Mouse (Mus musculus) urinary bladder, adult 2 months (tissue): ENCODE measurements around the gene Rab44. TPM values are rescaled to one million over a fixed set of nuclear protein-coding genes. Genes with fewer than 3 reads are reported as not detected.
A peak's percentile ranks its signal among the peaks of the same experiment; 100 is the strongest.
"Not testable (repeated sequence)": the region's sequence is repeated elsewhere in the genome, so short reads cannot be mapped to it uniquely, and the experiment has no call there.

ENCODE experiments used
- DNase-seq: peaks from one replicate; pipeline ENCODE4 v3.0.0; 2022; ENCODE audit warnings: low spot score
- polyA plus RNA-seq: library from polyadenylated mRNA; depleted of rRNA; stranded (reverse); fragments of >200 nt; gene quantifications from 2 replicates; pipeline ENCODE4 v1.2.3, GENCODE M21; 2012

Gene Rab44
- polyA plus RNA-seq, 1 experiment: 1.9 TPM

DNA sequence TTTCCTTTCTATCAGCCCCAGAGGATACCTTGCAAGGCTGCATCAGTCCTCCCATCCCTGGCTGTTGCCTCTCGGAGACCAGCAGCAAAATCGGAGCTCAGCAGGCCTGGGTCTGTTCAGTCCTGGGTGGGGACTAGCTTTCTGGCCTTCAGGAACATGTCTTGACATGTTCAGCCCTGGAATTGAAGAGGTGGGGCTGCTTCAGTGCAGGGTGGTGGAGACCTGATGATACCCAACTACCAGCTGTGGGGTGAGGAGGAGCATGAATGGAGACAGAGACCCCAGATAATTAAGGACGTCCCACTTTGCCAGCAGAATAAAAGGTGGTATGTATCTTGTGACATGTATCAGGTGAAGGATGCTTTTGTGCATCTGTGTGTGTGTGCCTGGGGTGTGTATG lies 23.2 kb upstream of the Rab44 start, which contains the start of gene Cdkn1a:
Gene Cdkn1a, plus strand, starts transcription at position 201 of the 400 bp plus-strand sequence.
- DNase-seq: peak; percentile 20

DNA sequence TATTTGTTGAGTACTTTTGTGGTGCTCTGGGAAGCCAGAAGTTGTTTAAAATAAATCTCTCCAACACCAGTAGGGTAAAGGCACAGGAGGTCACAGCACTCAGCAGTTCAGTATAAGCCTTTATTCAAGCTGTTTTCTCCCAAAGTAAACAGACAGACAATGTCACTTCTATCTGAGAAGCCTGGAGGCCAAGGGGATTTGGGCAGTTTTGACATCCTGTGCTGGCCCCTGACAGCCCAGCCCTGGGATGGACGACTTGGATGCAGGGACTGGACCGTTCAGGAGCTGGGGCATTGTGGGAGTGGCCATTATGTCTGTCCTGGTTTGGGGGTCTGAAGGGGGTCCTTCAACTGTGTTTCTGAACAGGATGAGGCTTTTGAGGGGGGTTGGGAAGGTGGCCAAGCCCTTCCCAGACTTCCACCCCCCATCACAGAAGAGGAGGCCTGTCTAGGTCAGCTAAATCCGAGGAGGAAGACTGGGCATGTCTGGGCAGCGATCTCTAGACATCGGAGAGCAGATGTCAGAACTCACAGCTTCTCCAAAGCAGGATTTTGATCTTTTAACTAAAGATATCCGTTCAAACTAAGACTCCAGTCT lies 22.5 kb upstream of the Rab44 start:
- DNase-seq: peak; percentile 18

DNA sequence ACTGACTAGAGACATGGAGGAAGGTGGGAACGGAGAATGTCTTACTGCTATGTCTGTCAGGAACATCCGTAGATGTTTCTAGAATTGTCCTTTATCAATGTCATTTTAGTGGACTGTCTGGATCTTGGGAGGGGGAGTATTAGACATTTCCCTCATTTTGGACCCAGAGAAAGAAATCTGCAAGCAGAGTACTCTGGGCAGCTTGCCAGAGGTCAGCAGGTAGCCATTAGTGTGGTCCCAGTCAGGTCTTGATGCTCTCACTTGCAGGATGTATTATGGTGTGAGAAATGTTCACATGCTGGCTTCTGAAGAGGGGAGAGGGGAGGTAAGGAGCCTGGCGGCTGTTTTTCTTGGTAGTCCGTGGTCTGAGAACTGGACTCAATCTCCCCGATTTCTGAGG lies 21.4 kb upstream of the Rab44 start:
- DNase-seq: peak; percentile 10

DNA sequence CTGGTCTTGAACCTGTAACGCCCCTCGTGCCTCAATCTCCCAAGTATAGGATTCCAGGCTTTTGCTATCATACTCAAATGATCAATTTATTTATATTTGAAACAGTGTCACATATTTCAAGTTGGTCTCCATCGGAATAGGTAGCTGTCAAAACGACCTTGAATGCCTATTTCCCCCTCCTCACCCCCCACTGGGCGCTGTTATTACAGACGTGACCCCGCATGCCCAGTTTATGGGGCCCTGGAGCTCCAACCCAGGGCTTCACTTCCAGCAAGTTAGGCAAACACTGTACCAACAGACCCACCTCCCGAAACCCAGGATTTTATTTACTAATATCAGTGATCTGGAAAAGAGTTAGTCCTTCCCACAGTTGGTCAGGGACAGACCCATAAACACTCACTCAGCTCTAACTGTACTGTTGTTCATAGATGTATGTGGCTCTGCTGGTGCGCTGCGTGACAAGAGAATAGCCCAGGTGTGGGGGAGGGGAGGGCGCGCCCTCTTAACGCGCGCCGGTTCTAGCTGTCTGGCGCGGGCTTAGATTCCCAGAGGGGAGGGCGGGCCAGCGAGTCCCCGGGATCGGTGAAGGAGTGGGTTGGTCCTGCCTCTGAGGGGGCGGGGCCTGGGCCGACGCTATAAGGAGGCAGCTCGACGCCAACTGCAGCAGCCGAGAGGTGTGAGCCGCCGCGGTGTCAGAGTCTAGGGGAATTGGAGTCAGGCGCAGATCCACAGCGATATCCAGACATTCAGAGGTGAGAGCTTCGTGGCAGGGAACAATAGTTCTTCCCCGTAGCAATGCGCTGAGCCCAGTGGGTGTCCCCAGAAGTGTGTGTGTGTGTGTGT lies 20.6 kb upstream of the Rab44 start:
- DNase-seq: peak; percentile 94

DNA sequence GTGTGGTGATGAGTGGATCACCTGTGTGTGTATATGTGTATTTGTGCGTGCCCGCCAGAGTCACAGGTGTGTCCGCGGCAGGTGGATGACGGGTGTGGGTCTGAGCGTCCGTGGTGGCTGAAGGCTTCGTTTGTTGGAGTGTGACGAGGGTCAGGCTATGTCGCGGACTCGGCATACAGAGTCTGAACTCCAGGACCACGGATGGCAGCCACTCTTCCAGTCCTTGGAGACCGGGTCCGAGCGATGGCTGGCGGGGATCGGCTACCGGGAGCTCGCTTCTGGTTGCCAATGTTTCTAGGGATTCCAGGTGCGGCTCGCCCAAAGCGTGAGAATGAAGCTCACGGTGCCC lies 20.0 kb upstream of the Rab44 start:
- no peak for DNase-seq

DNA sequence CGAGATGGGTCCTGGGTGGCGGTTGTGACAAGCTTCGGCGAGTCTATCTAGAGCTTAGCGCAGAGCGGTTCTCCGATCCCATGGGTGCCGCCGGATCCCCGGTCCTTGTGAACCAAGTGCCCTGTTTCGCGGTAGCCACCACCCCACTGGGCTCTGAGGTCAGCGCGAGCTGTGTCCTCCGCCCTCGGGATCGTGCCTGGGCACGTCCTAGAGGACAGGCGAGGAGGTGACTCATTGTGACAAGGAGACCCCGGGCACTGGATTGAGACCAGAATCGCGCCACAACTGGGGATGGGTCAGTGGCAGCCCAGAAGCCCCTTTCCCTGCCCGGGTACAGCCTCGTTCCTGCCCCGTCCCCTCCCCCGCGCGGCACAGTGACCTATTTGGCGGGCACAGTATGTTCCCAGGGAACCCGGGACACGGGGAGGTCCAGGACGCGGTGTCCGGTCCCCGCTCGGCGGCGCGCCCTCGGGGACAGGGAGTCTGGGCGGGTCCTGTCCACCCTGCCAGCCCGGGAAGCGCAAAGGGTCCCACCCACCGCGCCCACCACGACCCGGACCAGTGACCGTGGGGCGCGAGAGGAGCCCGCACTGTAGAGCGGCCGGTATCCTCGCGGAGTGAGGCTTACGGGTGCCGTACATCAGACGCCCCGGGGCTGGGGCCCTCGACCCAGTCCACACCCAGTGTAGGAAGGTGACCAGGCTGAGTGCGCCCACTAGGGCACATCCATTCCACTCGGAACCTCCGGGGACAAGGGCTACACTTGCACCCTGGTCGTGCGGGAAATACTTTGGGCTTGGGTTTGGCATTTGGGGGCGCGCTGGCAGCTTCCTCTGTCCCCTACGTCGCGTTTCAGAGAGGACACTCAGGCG lies 19.4 kb upstream of the Rab44 start:
- peak; percentile 70 for DNase-seq

DNA sequence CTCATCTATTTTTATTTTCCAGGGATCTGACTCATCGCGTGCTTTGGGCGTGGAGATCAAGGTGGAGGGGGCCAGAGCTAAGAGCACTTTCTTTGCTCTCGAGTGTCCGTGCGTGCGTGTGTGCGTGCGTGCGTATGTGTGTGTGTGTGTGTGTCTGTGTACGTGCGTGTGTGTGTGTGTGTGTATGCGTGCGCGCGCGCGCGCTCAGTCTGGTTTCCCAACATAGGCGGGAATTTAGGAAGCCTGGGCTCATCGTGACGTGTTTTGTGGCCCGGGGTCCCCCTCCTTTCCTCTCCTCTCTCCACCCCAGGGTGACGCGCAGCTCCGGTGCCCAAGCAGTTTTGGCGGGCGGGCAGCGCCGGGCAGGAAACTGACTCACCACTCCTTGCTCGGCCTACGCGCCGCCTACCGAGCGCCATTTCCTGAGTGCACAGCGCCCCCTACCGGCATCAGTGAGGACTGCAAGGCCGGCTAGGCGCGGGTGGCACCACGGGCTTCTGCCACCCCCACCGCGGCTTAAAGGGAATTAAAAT lies 18.7 kb upstream of the Rab44 start:
- DNase-seq: peak; percentile 99

DNA sequence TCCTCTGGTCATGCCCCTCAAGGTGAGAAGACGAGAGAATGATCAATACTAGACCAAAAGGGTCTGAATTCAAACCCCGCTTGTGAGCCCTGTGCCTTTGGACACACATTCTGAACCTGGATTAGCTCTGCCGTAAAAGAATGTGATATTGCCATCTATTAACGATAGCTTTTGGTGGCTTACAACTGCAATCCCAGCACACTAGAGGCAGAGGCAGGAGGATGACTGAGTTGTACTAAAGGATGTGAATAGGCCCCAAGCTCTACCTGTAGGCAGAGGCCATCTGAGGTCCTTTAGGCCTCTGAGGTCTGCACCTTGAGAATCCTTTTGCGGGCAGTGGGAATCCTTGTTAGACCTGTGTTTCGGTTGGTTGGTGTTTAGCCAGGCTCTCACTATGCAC lies 17.7 kb upstream of the Rab44 start:
- DNase-seq: peak; percentile 13

DNA sequence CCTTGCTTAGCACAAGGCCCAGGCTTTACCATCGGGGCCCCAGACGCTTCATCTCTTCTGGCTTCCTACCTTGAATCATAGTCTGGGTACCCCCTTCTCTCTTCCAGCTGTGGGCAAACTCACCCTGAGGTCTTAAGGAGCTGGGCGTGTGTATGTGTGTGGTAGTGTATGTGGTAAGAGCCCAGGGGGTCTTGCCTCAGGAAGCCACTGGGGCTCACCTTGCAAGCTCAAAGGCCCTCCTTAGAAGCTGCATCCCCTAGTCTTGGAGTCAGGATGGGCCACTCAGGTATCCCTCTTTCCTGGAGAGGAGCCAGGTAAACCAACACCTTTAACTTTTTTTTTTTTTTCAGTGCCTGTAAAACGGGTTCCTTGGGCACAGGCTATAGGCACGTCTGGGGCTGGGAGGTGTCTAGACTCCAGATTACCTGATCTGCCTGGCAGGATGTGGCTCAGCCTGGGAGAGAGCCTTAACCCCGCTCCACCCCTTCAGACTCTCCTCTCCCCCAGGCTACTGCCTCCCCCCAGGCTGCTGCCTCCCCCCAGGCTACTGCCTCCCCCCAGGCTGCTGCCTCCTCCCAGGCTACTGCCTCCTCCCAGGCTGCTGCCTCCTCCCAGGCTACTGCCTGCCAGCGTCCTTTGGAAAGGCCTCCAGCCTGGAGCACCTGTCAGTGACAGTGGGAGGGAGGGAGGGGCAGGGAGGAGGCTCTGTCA lies 16.9 kb upstream of the Rab44 start:
- DNase-seq: peak; percentile 30

DNA sequence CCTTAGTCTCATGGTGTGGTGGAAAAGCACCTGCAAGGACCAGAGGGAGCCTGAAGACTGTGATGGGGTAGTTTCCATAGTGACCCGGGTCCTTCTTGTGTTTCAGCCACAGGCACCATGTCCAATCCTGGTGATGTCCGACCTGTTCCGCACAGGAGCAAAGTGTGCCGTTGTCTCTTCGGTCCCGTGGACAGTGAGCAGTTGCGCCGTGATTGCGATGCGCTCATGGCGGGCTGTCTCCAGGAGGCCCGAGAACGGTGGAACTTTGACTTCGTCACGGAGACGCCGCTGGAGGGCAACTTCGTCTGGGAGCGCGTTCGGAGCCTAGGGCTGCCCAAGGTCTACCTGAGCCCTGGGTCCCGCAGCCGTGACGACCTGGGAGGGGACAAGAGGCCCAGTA lies 15.7 kb upstream of the Rab44 start:
- DNase-seq: peak; percentile 19

DNA sequence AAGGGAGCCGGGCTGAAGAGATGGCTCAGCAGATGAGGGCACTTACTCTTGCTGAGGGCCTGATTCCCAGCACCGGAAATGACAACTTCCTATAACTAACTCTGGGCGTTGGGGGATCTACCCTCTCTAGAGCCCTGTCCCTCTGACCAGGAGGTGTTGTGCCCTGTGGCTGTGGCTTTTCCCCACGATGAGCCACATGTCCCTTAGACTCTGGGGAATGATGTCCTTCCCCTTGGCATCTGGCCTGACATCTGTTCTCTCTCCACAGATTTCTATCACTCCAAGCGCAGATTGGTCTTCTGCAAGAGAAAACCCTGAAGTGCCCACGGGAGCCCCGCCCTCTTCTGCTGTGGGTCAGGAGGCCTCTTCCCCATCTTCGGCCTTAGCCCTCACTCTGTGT lies 14.9 kb upstream of the Rab44 start:
- DNase-seq: peak; percentile 15

DNA sequence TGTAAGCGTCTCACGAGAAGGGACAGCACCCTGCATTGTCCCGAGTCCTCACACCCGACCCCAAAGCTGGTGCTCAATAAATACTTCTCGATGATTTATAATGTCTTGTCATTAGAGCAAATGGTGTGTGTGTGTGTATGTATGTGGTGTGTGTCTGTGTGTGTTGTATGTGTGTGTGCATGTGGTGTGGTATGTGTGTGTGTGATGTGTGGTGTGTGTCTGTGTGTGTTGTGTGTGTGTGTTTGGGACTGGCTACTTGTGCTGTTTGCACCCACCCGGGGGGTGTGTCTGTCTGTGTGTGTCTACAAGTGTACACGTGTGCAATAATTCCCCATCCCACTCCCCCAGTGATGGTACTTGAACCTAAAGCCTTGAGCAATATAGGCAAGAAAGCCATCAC lies 13.3 kb upstream of the Rab44 start:
- DNase-seq: peak; percentile 4

DNA sequence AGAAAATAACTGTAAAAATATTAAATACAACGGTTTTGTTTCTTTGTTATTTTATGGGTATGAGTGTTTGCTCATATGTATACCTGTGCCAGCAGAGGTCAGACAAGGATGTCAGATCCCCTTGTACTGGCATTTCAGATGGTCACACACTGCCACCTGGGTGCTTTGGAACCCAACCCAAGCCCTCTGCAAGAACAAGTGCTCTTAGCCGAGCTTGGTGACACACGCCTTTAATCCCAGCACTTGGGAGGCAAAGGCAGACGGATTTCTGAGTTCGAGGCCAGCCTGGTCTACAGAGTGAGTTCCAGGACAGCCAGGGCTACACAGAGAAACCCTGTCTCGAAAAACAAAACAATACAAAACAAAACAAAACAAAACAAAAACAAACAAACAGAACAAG lies 3.6 kb upstream of the Rab44 start:
- not testable (repeated sequence) for DNase-seq

DNA sequence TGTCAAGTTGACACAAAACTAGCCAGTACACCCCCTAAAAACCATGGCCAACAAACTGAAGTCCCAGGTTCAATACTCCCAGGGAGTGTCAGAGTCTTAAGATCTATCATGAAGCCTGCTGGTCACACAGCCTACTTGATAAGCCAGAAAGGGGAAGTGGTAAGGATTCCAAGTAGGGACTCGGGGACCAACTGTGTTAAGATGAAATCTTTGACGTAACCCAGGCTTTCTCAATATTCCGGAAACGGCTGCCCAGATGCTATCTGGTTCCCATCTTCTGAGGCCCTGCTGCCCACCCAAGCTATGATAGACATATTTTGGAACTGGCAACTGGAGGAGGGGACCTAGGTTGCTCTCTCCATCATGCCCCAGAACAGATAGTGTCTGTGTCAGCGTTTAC lies 2.6 kb upstream of the Rab44 start:
- no peak for DNase-seq

DNA sequence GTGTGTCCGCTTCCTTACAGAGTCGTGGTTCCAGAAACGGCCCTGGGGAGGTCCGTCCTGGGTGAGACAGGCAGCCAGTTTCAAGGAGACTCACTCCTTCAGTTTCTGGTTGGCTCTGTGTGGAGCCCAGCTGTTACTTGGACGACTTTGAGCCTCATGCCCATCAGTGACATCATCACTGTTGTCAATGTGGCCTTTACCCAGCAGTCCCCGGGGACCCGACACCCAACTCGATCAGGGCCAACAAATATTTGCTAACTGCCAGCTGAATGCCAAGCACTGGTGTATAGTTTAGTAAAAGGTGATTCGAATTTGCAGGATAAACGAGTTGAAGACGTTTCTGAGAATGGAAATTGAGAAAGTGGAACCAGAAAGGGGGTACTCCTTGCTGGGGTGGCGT lies 2.1 kb downstream of the Rab44 start:
- DNase-seq: no peak

DNA sequence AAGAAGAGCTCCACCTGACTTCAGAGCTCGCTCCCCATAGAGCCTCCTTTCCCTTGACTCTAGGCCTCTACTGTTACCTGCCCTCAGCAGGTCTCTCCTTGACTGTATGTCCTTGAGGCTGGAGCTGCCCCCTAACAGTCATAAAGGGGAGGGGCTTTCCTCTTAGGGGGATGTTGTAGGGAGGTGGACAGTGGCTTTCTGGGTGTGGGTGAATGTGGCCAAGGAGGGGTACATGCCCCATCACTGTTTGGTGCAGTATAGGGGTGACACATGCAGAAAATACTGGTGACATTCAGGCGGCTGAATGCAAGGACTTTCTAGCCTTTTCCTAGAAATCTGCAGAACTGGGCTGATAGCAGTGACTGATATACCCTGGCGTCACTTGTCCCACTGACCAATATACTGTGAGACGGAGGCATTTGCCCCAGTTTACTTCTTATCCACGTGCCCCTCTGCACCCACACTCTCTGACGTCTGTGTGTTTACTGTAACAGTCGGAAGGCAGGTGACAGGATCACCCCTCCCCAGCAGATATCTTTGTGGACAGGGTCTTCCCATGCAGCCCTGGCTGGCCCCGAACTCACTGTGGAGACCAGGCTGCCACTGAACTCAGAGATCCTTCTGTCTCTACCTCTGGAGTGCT lies 3.2 kb downstream of the Rab44 start:
- DNase-seq: no peak

DNA sequence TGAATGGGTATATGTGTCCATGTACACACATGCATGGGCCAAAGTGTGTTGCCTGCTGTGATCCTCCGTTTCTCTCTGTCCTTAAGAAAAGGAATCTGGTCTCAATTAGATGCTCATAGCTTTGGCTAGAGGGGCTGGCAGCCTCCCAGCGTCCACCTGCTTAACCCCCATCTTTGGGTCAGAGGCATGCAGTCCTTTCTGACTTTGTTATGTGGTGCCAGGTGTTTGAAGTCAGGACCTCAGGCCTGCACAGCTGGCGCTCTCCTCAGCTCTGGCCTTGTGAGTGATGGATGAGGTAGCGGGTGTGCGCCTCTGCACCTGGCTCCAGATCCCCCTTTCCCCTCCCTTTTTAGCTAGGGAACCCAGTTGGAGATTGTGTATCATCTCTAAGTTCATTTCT lies 4.1 kb downstream of the Rab44 start:
- DNase-seq: no peak

DNA sequence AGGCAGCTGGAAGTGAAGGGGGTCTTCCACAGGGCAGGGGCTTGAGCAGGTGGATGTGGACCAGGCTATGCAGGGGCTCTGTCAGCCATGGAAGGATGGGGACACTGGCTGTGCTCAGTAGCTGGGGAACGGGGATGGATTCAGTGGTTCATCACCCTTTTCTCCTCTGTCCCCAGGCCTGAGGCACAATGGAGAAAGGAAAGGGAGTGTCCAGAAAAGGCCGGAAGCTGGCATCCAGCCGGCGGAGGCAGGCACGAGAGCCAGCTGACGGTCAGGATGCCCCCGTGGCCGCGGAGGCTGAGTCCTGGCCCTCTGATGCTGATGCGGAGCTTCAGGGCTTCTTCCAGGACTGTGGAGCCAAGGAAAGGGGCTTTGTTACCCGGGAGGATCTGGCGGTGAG lies 6.7 kb downstream of the Rab44 start:
- no peak for DNase-seq

DNA sequence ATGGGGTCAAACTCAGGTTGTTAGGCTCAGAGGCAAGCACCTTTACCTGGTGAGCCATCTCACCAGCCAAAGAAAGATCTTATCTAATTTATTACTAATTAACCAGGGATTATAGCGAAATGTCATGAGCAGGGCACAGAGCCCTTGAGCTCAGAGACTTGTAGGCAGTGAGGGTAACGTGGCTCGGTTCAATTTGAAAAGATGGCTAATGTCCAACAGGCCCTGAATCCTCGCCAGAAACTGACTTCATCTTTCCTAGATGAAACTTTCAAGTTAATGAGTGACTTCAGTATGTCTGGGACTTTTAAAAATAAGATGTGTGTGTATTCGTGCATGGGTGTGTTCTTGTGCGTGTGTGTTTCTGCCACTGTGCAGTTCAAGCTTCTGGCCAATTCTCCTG lies 8.9 kb downstream of the Rab44 start:
- no peak for DNase-seq

DNA sequence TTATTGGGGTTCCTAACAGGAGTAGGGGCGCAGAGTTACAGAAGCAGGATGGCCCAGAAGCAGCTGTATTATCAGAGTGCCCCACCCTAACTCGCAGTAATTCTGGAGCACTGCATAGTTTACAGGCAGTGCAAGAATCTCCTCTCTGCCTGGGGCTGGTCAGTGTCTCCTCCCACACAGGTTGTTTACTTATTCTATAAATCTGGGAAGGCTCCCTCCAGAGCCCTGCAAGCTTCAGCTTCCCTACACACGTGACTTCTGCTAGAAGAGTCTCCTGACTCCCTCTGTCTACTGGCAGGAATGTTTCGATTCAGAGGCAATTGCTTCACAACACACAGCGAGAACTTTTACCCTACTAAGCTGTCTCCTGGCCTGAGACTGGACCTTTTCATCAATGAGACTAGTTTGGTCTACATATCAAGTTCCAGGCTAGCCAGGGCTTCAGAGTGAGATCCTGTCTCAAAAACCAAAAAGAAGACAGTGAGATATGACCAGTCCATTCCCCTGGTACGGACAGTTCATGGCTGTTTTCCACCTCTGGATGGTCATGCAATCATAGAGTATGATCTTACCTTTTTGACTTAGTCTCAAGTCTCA lies 9.7 kb downstream of the Rab44 start:
- no peak for DNase-seq

DNA sequence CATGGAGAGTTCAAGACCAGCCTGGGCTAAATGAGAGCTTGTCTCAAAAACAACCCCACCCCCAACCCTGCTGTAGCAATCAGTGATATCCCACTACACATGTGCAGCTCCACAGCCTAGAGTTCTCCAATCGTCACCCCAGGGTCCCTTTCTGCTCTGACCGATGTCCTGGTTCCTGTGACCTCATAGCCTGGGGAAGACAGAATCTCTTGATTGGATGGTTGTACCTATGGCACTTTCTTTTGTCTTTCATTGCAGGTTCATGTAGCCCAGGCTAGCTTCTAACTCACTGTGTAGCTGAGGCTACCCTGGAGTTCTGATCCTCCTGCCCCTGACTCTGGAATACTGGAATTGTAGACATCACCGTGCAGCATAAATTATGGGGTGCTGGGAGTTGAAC lies 12.6 kb downstream of the Rab44 start:
- no peak for DNase-seq
